Mouse (Mus musculus): ENCODE results near the gene Them7. TPM values are rescaled to one million over a fixed set of nuclear protein-coding genes. Genes with fewer than 3 reads are reported as not detected.

Them7 gene
- total RNA-seq, 2 experiments from 2014 or later: not detected

- DNase-seq (ENCODE audit: low spot score in 2 of 2): no peak
These were observed 10.2 kb downstream of the Them7 start for GRCm38 (mm10) chr2:105234278-105234677.

GRCm38 (mm10) chr2:105235380-105236115 lies 11.4 kb downstream of the Them7 start:
- no peak for DNase-seq (ENCODE audit: low spot score in 2 of 2)

- DNase-seq (ENCODE audit: low spot score in 2 of 2): no peak
These were observed 13.3 kb downstream of the Them7 start for GRCm38 (mm10) chr2:105237424-105237823.

GRCm38 (mm10) chr2:105237841-105238240 lies 13.7 kb downstream of the Them7 start:
- DNase-seq (ENCODE audit: low spot score in 2 of 2): no peak

GRCm38 (mm10) chr2:105238775-105239174 lies 14.7 kb downstream of the Them7 start:
- peak; percentile 32 to 35 for DNase-seq (ENCODE audit: low spot score in 2 of 2)

GRCm38 (mm10) chr2:105240631-105241030 lies 16.5 kb downstream of the Them7 start:
- DNase-seq (ENCODE audit: low spot score in 2 of 2): no peak

- no peak for DNase-seq (ENCODE audit: low spot score in 2 of 2)
These were observed 18.8 kb downstream of the Them7 start for GRCm38 (mm10) chr2:105242940-105243339.

- DNase-seq (ENCODE audit: low spot score in 2 of 2): no peak
These were observed 20.6 kb downstream of the Them7 start for GRCm38 (mm10) chr2:105244733-105245132.

- DNase-seq (ENCODE audit: low spot score in 2 of 2): no peak
These were observed 27.9 kb downstream of the Them7 start for GRCm38 (mm10) chr2:105251978-105252377.

- DNase-seq (ENCODE audit: low spot score in 2 of 2): no peak
These were observed 28.7 kb downstream of the Them7 start for GRCm38 (mm10) chr2:105252824-105253223.

- DNase-seq (ENCODE audit: low spot score in 2 of 2): no peak
These were observed 31.3 kb downstream of the Them7 start for GRCm38 (mm10) chr2:105255457-105255856.

GRCm38 (mm10) chr2:105256427-105257071 lies 32.4 kb downstream of the Them7 start:
- DNase-seq (ENCODE audit: low spot score in 2 of 2): no peak

GRCm38 (mm10) chr2:105257376-105257775 lies 33.3 kb downstream of the Them7 start:
- no peak for DNase-seq (ENCODE audit: low spot score in 2 of 2)

- no peak for DNase-seq (ENCODE audit: low spot score in 2 of 2)
These were observed 37.2 kb downstream of the Them7 start for GRCm38 (mm10) chr2:105261335-105261734.

- no peak for DNase-seq (ENCODE audit: low spot score in 2 of 2)
These were observed 39.1 kb downstream of the Them7 start for GRCm38 (mm10) chr2:105263219-105263618.

GRCm38 (mm10) chr2:105282407-105283077 lies 58.4 kb downstream of the Them7 start:
- peak; percentile 54 to 66 for DNase-seq (ENCODE audit: low spot score in 2 of 2)

GRCm38 (mm10) chr2:105283811-105284210 lies 59.7 kb downstream of the Them7 start:
- DNase-seq (ENCODE audit: low spot score in 2 of 2): no peak

- DNase-seq (ENCODE audit: low spot score in 2 of 2): peak in 1 of 2 experiments; percentile 18
These were observed 60.7 kb downstream of the Them7 start for GRCm38 (mm10) chr2:105284855-105285254.

GRCm38 (mm10) chr2:105295823-105296222 lies 71.7 kb downstream of the Them7 start:
- DNase-seq (ENCODE audit: low spot score in 2 of 2): no peak

- no peak for DNase-seq (ENCODE audit: low spot score in 2 of 2)
These were observed 74.8 kb downstream of the Them7 start for GRCm38 (mm10) chr2:105298888-105299287.

GRCm38 (mm10) chr2:105301082-105301481 lies 77.0 kb downstream of the Them7 start:
- DNase-seq (ENCODE audit: low spot score in 2 of 2): no peak

- no peak for DNase-seq (ENCODE audit: low spot score in 2 of 2)
These were observed 77.4 kb downstream of the Them7 start for GRCm38 (mm10) chr2:105301531-105301930.
